Mouse (Mus musculus) C2C12 (cell line): ENCODE measurements around the gene Gm10681.
"Not testable (repeated sequence)": the region's sequence is repeated elsewhere in the genome, so short reads cannot be mapped to it uniquely, and the experiment has no call there.

Experiments
- CTCF ChIP-seq: IDR thresholded peaks from one replicate; pipeline ENCODE4 v1.5.1; 2011; ENCODE audit not compliant: control insufficient read depth, insufficient read depth, insufficient read length
- USF1 ChIP-seq: IDR thresholded peaks from one replicate; pipeline ENCODE4 v1.6.1; 2011; ENCODE audit warnings: low read depth, mild to moderate bottlenecking, control low read depth, moderate library complexity

DNA sequence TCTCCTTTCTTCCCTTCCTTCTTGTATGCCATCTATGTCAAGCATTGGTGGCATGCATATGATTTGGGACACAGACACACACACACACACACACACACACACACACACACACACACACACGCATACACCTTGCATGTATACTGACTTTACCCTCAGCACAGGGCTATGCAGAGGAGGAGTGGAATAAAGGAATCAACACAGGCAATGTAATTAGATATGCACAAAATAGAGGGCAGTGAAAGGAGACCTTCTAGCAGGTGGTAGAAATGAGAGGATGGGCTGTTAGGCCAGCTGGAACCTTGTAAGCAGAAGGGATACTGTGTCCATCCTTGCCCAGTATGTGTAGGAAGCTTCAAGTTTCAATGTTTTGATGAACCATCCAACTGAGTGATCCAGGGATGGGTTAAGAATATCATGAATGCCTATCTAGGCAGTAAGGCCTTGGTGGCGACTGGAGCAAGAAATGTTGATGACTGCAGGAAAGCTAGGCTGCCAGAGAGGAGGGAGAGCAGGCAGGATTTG lies 25.9 kb upstream of the Gm10681 start:
- not testable (repeated sequence) for TF ChIP-seq USF1, CTCF
